Mouse (Mus musculus): ENCODE data around the gene Igflr1.

DNA sequence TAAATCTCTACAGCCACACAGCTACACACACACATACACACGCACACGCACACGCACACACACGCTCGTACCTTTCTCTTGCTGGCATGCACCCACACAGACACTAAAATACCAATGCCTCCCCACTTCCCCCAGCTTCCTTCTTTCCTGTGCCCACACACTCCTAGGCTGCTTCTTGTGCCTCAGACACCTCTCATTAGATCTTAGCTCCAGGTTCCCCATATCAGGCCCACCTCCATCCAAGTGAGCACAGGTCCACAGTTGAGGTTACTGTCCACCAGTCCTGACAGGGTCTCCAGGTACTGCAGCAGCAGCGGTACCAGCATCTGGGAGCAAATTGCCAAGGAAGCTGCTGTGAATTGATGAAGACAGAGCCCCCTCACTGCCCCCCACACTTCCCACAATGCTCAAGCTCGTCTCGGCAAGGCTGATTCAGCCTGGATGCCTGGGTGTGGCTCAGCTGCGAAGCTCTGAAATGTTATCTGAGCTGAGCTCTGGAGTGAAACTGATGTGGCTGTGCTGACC lies 33.9 kb upstream of the Igflr1 start:
- no peak for TF ChIP-seq POLR2A (IDR thresholded peaks at IDR 0.05; ENCODE audit: insufficient read depth, low read depth, low read length)
- no peak for TF ChIP-seq CTCF (IDR thresholded peaks at IDR 0.05; ENCODE audit: insufficient read depth, low read depth, low read length)
